In genomic region chr9:13297122-13297667, GRCm38 (mm10) we compare ENCODE assay signal across 8 mouse cellular contexts. TPM values are rescaled to one million over a fixed set of nuclear protein-coding genes. Genes with fewer than 3 reads are reported as not detected.
A peak's percentile ranks its signal among the peaks of the same experiment; 100 is the strongest.
DNase-seq lines count a peak whose midpoint lies in the region; ATAC-seq and TF ChIP-seq lines count a peak whose summit lies in the region.

No protein-coding gene starts in this region.

- no peak for TF ChIP-seq POLR2A in olfactory bulb, adult 2 months (IDR thresholded peaks at IDR 0.05; ENCODE audit: insufficient read depth, low read depth, low read length)

- H3K27ac ChIP-seq in kidney, embryonic 14.5 days (ENCODE audit: low read depth, low read length), result peak overlapping the region; percentile 59; the same call in 1 of the 2 replicates
- H3K27ac ChIP-seq in forebrain, embryonic 14.5 days (ENCODE audit: low read depth, low read length), result peak overlapping the region; percentile 76
- H3K27ac ChIP-seq in limb, embryonic 11.5 days (replicated peaks; ENCODE audit: low read depth, low read length), result no peak overlapping the region
- H3K27ac ChIP-seq in olfactory bulb, adult 2 months (ENCODE audit: insufficient read depth, low read depth, low read length), result peak overlapping the region; percentile 86

- H3K4me3 ChIP-seq in kidney, embryonic 14.5 days (ENCODE audit: low read length), result peak overlapping the region; percentile 49
- peak overlapping the region; percentile 53 for H3K4me3 ChIP-seq in forebrain, embryonic 14.5 days (ENCODE audit: low read depth, low read length)
- peak overlapping the region; percentile 41 for H3K4me3 ChIP-seq in limb, embryonic 11.5 days (ENCODE audit: low read depth, low read length)
- peak overlapping the region; percentile 80 for H3K4me3 ChIP-seq in olfactory bulb, adult 2 months (ENCODE audit: insufficient read depth, low read depth, low read length)

- peak overlapping the region; percentile 99 for H3K4me2 ChIP-seq in kidney, embryonic 14.5 days (replicated peaks; ENCODE audit: low read depth, low read length)
- peak overlapping the region; percentile 69 for H3K4me2 ChIP-seq in forebrain, embryonic 14.5 days (ENCODE audit: low read length)
- H3K4me2 ChIP-seq in limb, embryonic 11.5 days (ENCODE audit: low read depth, severe bottlenecking), result peak overlapping the region; percentile 88

- no peak for ATAC-seq in kidney, embryonic 14.5 days (ENCODE audit: low FRiP score, low TSS enrichment)
- ATAC-seq in forebrain, embryonic 14.5 days, result peak; percentile 7; the same call in 1 of the 2 replicates
- no peak for ATAC-seq in limb, embryonic 11.5 days (ENCODE audit: insufficient number of reproducible peaks, low FRiP score, low TSS enrichment, low read depth)
- ATAC-seq in inflammation-experienced regulatory T-cells, adult 6 months, result no peak

- WGBS in kidney, embryonic 14.5 days, result under 1% methylated on average over 12 of the region's 12 CpGs
- WGBS in forebrain, embryonic 14.5 days, result 0% methylated on average over 12 of the region's 12 CpGs
- WGBS in limb, embryonic 11.5 days, result 0% methylated on average over 12 of the region's 12 CpGs
- WGBS in olfactory bulb, adult 2 months, result under 1% methylated on average over 12 of the region's 12 CpGs

- no peaks in the 10 kb centered on the region for H3K27me3 ChIP-seq in kidney, embryonic 14.5 days (ENCODE audit: control insufficient read depth, insufficient read depth, low read length)
- H3K27me3 ChIP-seq in forebrain, embryonic 14.5 days (replicated peaks; ENCODE audit: control insufficient read depth, insufficient read depth, low read length), result no peaks in the 10 kb centered on the region
- no peaks in the 10 kb centered on the region for H3K27me3 ChIP-seq in limb, embryonic 11.5 days (ENCODE audit: control insufficient read depth, insufficient read depth, low read length)

- H3K4me1 ChIP-seq in kidney, embryonic 14.5 days (ENCODE audit: control insufficient read depth, insufficient read depth, low read length), result peaks cover 42% of the 10 kb centered on the region
- peaks cover 36% of the 10 kb centered on the region for H3K4me1 ChIP-seq in forebrain, embryonic 14.5 days (ENCODE audit: control insufficient read depth, insufficient read depth, low read length)
- peaks cover 12% of the 10 kb centered on the region; the same call in 1 of the 2 replicates for H3K4me1 ChIP-seq in limb, embryonic 11.5 days (ENCODE audit: control insufficient read depth, insufficient read depth, low read length)
- peaks cover 27% of the 10 kb centered on the region for H3K4me1 ChIP-seq in olfactory bulb, adult 2 months (ENCODE audit: control insufficient read depth, insufficient read depth, low read length)

- TF ChIP-seq CTCF in olfactory bulb, adult 2 months (IDR thresholded peaks at IDR 0.05; ENCODE audit: insufficient read depth, low read depth, low read length), result no peak

- H3K36me3 ChIP-seq in kidney, embryonic 14.5 days (ENCODE audit: control insufficient read depth, insufficient read depth, low read length), result no peaks in the 10 kb centered on the region
- H3K36me3 ChIP-seq in forebrain, embryonic 14.5 days (ENCODE audit: control insufficient read depth, insufficient read depth, low read length), result no peaks in the 10 kb centered on the region
- no peaks in the 10 kb centered on the region for H3K36me3 ChIP-seq in limb, embryonic 11.5 days (ENCODE audit: control insufficient read depth, insufficient read depth, low read length)

- no peak for DNase-seq in kidney, adult 8-10 months
- DNase-seq in NIH3T3 (ENCODE audit: low read depth), result peak; percentile 39
- DNase-seq in forebrain, embryonic 14.5 days (ENCODE audit: low spot score), result peak; percentile 56
- DNase-seq in limb, embryonic 11.5 days (ENCODE audit: low spot score), result peak; percentile 44
- DNase-seq in spleen, postnatal 4 days (ENCODE audit: low spot score in 2 of 2), result no peak

- H3K9me3 ChIP-seq in kidney, embryonic 14.5 days (ENCODE audit: control insufficient read depth, low read length), result no peaks in the 10 kb centered on the region
- H3K9me3 ChIP-seq in forebrain, embryonic 14.5 days (replicated peaks; ENCODE audit: control insufficient read depth, low read length), result no peaks in the 10 kb centered on the region
- H3K9me3 ChIP-seq in limb, embryonic 11.5 days (ENCODE audit: control insufficient read depth, low read length), result no peaks in the 10 kb centered on the region

- H3K9ac ChIP-seq in kidney, embryonic 14.5 days (ENCODE audit: low read depth, low read length), result peak overlapping the region; percentile 65
- peak overlapping the region; percentile 66 for H3K9ac ChIP-seq in forebrain, embryonic 14.5 days (ENCODE audit: low read length)
- H3K9ac ChIP-seq in limb, embryonic 11.5 days (ENCODE audit: low read length), result peak overlapping the region; percentile 66

RNA-seq across cellular contexts. Expression of gene Maml2, which starts 0.6 kb away (rescaled TPM):
- polyA plus RNA-seq in kidney, embryonic 14.5 days (2014; fragmentation: Nextera tagmentation; extraction: Ambion mirVana), result 6.3 and 10.7 TPM in 2 replicates
- polyA plus RNA-seq in forebrain, embryonic 14.5 days (2014; fragmentation: Nextera tagmentation; extraction: Ambion mirVana), result 6.3 and 7.2 TPM in 2 replicates
- 9.2 and 9.3 TPM in 2 replicates for polyA plus RNA-seq in limb, embryonic 11.5 days (2014; fragmentation: Nextera tagmentation; extraction: Ambion mirVana)
- not detected in 2 replicates for polyA plus RNA-seq in olfactory bulb, adult 2 months (2012; ENCODE audit: insufficient read depth, insufficient read length, low replicate concordance, missing spikeins)
- polyA plus RNA-seq in inflammation-experienced regulatory T-cells, adult 6 months (2017; shearing (Covaris generic)), result 10 to 100 TPM; 32.1 to 46.4 (median 45.1) TPM

RNA-seq across cellular contexts. Expression of gene Ccdc82, which starts 50.4 kb away (rescaled TPM):
- 8.3 and 10.8 TPM in 2 replicates for polyA plus RNA-seq in kidney, embryonic 14.5 days (2014; fragmentation: Nextera tagmentation; extraction: Ambion mirVana)
- polyA plus RNA-seq in forebrain, embryonic 14.5 days (2014; fragmentation: Nextera tagmentation; extraction: Ambion mirVana), result 8.3 and 11.1 TPM in 2 replicates
- polyA plus RNA-seq in limb, embryonic 11.5 days (2014; fragmentation: Nextera tagmentation; extraction: Ambion mirVana), result 5.4 and 6.0 TPM in 2 replicates
- not detected in 2 replicates for polyA plus RNA-seq in olfactory bulb, adult 2 months (2012; ENCODE audit: insufficient read depth, insufficient read length, low replicate concordance, missing spikeins)
- 10 to 100 TPM; 37.1 to 54.3 (median 49.1) TPM for polyA plus RNA-seq in inflammation-experienced regulatory T-cells, adult 6 months (2017; shearing (Covaris generic))

RNA-seq across cellular contexts. Expression of gene Jrkl, which starts 51.6 kb away (rescaled TPM):
- polyA plus RNA-seq in kidney, embryonic 14.5 days (2014; fragmentation: Nextera tagmentation; extraction: Ambion mirVana), result 7.1 and 9.6 TPM in 2 replicates
- 9.0 and 11.0 TPM in 2 replicates for polyA plus RNA-seq in forebrain, embryonic 14.5 days (2014; fragmentation: Nextera tagmentation; extraction: Ambion mirVana)
- polyA plus RNA-seq in limb, embryonic 11.5 days (2014; fragmentation: Nextera tagmentation; extraction: Ambion mirVana), result 6.7 and 7.6 TPM in 2 replicates
- polyA plus RNA-seq in olfactory bulb, adult 2 months (2012; ENCODE audit: insufficient read depth, insufficient read length, low replicate concordance, missing spikeins), result not detected in 2 replicates
- 1 to 10 TPM; 2.2 to 4.3 (median 3.8) TPM for polyA plus RNA-seq in inflammation-experienced regulatory T-cells, adult 6 months (2017; shearing (Covaris generic))

Comparison
In these comparisons a context has a peak if more than half of its experiments do, and no peak if none do; other contexts are left out.
1. DNase-seq: peak in NIH3T3 (single experiment), forebrain, embryonic 14.5 days (single experiment) and limb, embryonic 11.5 days (single experiment); none in kidney, adult 8-10 months (0 of 2) and spleen, postnatal 4 days (0 of 2).
2. Peak in every context shown above with its lines, with median percentiles within 50 percentile points of each other: H3K4me2 ChIP-seq, H3K4me3 ChIP-seq and H3K9ac ChIP-seq.